27 mouse cellular contexts compared by ENCODE assay signal in the genomic region with DNA sequence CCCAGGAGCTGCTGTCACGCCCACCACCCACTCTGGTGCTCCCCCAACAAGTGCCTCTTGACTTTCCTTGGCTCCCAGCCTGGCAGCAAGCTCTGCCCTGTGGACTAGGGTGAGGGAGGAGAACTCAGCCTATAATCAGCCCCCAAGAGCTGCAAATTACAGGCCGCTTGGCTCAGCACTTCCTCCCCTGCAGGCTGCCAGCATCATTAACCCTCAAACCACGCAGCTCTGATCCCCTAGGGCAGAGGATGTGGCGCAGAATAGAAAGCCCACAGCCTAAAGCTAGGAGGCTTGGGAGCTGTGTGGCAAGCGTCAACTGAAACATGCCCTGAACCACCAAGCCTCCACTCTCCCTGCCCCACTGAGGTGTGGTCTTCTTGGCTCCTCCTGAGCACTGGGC. TPM values are rescaled to one million over a fixed set of nuclear protein-coding genes. Genes with fewer than 3 reads are reported as not detected.
DNase-seq lines count a peak whose midpoint lies in the region; ATAC-seq lines count a peak whose summit lies in the region.
"Had no signal": no experiment of that assay in that cellular context is flagged by ENCODE, and none has a peak within 500 bp of the region (broad histone marks: within the 10 kb centered on the region; RNA-seq: fewer than 3 reads in every experiment).

No protein-coding gene starts in this region.

- peaks cover 76% of the 10 kb centered on the region for H3K36me3 ChIP-seq in embryonic facial prominence, embryonic 14.5 days (ENCODE audit: control insufficient read depth, insufficient read depth, low read length)
- H3K36me3 ChIP-seq in embryonic facial prominence, embryonic 10.5 days (replicated peaks) = peaks cover 97% of the 10 kb centered on the region
- peaks cover 72% of the 10 kb centered on the region for H3K36me3 ChIP-seq in hindbrain, embryonic 13.5 days
- H3K36me3 ChIP-seq in hindbrain, embryonic 14.5 days (replicated peaks; ENCODE audit: control insufficient read depth, insufficient read depth) = peaks cover 69% of the 10 kb centered on the region
- peaks cover 78% of the 10 kb centered on the region for H3K36me3 ChIP-seq in embryonic facial prominence, embryonic 15.5 days

- no peak overlapping the region for H3K27ac ChIP-seq in embryonic facial prominence, embryonic 14.5 days (replicated peaks; ENCODE audit: low read depth, low read length)
- no peak overlapping the region for H3K27ac ChIP-seq in embryonic facial prominence, embryonic 10.5 days (replicated peaks)
- H3K27ac ChIP-seq in hindbrain, embryonic 13.5 days = no peak overlapping the region
- no peak overlapping the region for H3K27ac ChIP-seq in hindbrain, embryonic 14.5 days
- no peak overlapping the region for H3K27ac ChIP-seq in embryonic facial prominence, embryonic 15.5 days (replicated peaks)
- H3K27ac ChIP-seq: gastrocnemius, adult 2 months; heart, embryonic 10.5 days; hindbrain, embryonic 15.5 days; liver, embryonic 13.5 days; midbrain, embryonic 12.5 days; stomach, embryonic 15.5 days had no signal

- no peak overlapping the region for H3K4me3 ChIP-seq in embryonic facial prominence, embryonic 14.5 days (ENCODE audit: low read depth, low read length)
- H3K4me3 ChIP-seq in embryonic facial prominence, embryonic 10.5 days = no peak overlapping the region
- no peak overlapping the region for H3K4me3 ChIP-seq in hindbrain, embryonic 13.5 days
- H3K4me3 ChIP-seq in hindbrain, embryonic 14.5 days (replicated peaks; ENCODE audit: low read length) = no peak overlapping the region
- H3K4me3 ChIP-seq in embryonic facial prominence, embryonic 15.5 days (replicated peaks) = no peak overlapping the region
- H3K4me3 ChIP-seq: gastrocnemius, adult 2 months; heart, embryonic 10.5 days; hindbrain, embryonic 15.5 days; liver, embryonic 13.5 days; midbrain, embryonic 12.5 days; stomach, embryonic 15.5 days had no signal

- 70% methylated on average over 5 of the region's 5 CpGs for WGBS in embryonic facial prominence, embryonic 14.5 days
- 83% methylated on average over 5 of the region's 5 CpGs for WGBS in embryonic facial prominence, embryonic 10.5 days
- 78% methylated on average over 5 of the region's 5 CpGs for WGBS in hindbrain, embryonic 13.5 days
- WGBS in hindbrain, embryonic 14.5 days = 87% methylated on average over 5 of the region's 5 CpGs
- WGBS in embryonic facial prominence, embryonic 15.5 days = 52% methylated on average over 5 of the region's 5 CpGs

- ATAC-seq in embryonic facial prominence, embryonic 14.5 days (ENCODE audit: low read depth) = peak; percentile 28; the same call in 1 of the 2 replicates
- no peak for ATAC-seq in hindbrain, embryonic 13.5 days (ENCODE audit: low FRiP score)
- ATAC-seq in hindbrain, embryonic 14.5 days (ENCODE audit: low FRiP score) = no peak
- ATAC-seq in embryonic facial prominence, embryonic 15.5 days (ENCODE audit: insufficient number of reproducible peaks, low FRiP score, low TSS enrichment, low read depth) = 0 out of 2 replicates have a peak, but pooled peaks have one; percentile 21
- ATAC-seq: CD4-positive, CD25-positive, alpha-beta regulatory T cell, adult 4 months; intestine, embryonic 16.5 days had no signal

- DNase-seq in embryonic facial prominence, embryonic 14.5 days (ENCODE audit: low spot score) = peak; percentile 64
- DNase-seq in embryonic facial prominence, embryonic 10.5 days (ENCODE audit: low spot score) = no peak
- DNase-seq in hindbrain, embryonic 14.5 days (ENCODE audit: low spot score) = no peak
- peak; percentile 64 for DNase-seq in thymus, postnatal 14 days
- DNase-seq in cerebellum, adult 9-10 months = no peak
- DNase-seq in cerebellum, postnatal 36 days = no peak
- DNase-seq: adrenal gland, adult 2 months; cerebellum, adult 11-12 months; embryo, embryonic 11 days; gastrocnemius, adult 2 months; heart, postnatal 14 days; kidney, adult 9 months; kidney, postnatal 14 days; liver, embryonic 13.5 days; lung, adult 2 months; lung, postnatal 14 days; right cerebral cortex, postnatal 4 days had no signal

- H3K27me3 ChIP-seq in embryonic facial prominence, embryonic 14.5 days (replicated peaks; ENCODE audit: control insufficient read depth, insufficient read depth, low read length) = no peaks in the 10 kb centered on the region
- H3K27me3 ChIP-seq in embryonic facial prominence, embryonic 10.5 days (replicated peaks; ENCODE audit: low read depth, poor library complexity, severe bottlenecking) = no peaks in the 10 kb centered on the region
- H3K27me3 ChIP-seq in hindbrain, embryonic 13.5 days = no peaks in the 10 kb centered on the region
- H3K27me3 ChIP-seq in hindbrain, embryonic 14.5 days (ENCODE audit: control insufficient read depth, insufficient read depth, low read length) = no peaks in the 10 kb centered on the region
- H3K27me3 ChIP-seq in embryonic facial prominence, embryonic 15.5 days = no peaks in the 10 kb centered on the region
- H3K27me3 ChIP-seq: hindbrain, embryonic 15.5 days; liver, embryonic 13.5 days; midbrain, embryonic 12.5 days; stomach, embryonic 15.5 days had no signal

- no peak overlapping the region for H3K9ac ChIP-seq in embryonic facial prominence, embryonic 14.5 days (ENCODE audit: low read depth, low read length)
- H3K9ac ChIP-seq in hindbrain, embryonic 13.5 days = 0 out of 2 replicates have a peak overlapping the region, but pooled peaks have one; percentile 19
- no peak overlapping the region for H3K9ac ChIP-seq in hindbrain, embryonic 14.5 days
- no peak overlapping the region for H3K9ac ChIP-seq in embryonic facial prominence, embryonic 15.5 days
- H3K9ac ChIP-seq: hindbrain, embryonic 15.5 days; liver, embryonic 13.5 days; midbrain, embryonic 12.5 days; stomach, embryonic 15.5 days had no signal

- no peak overlapping the region for H3K4me2 ChIP-seq in embryonic facial prominence, embryonic 14.5 days (ENCODE audit: low read depth, low read length)
- no peak overlapping the region for H3K4me2 ChIP-seq in hindbrain, embryonic 13.5 days
- H3K4me2 ChIP-seq in hindbrain, embryonic 14.5 days (replicated peaks) = no peak overlapping the region
- H3K4me2 ChIP-seq in embryonic facial prominence, embryonic 15.5 days (replicated peaks) = no peak overlapping the region
- H3K4me2 ChIP-seq: hindbrain, embryonic 15.5 days; liver, embryonic 13.5 days; midbrain, embryonic 12.5 days; stomach, embryonic 15.5 days had no signal

- peaks cover 2% of the 10 kb centered on the region for H3K4me1 ChIP-seq in embryonic facial prominence, embryonic 14.5 days (ENCODE audit: control insufficient read depth, insufficient read depth, low read length)
- H3K4me1 ChIP-seq in embryonic facial prominence, embryonic 10.5 days = peaks cover 6% of the 10 kb centered on the region
- H3K4me1 ChIP-seq in hindbrain, embryonic 13.5 days (replicated peaks) = peaks cover 6% of the 10 kb centered on the region
- H3K4me1 ChIP-seq in hindbrain, embryonic 14.5 days (replicated peaks; ENCODE audit: control insufficient read depth, insufficient read depth, low read length) = no peaks in the 10 kb centered on the region; the same call in 1 of the 2 replicates
- H3K4me1 ChIP-seq in embryonic facial prominence, embryonic 15.5 days = peaks cover 16% of the 10 kb centered on the region
- H3K4me1 ChIP-seq: midbrain, embryonic 12.5 days had no signal

- no peaks in the 10 kb centered on the region for H3K9me3 ChIP-seq in embryonic facial prominence, embryonic 14.5 days (ENCODE audit: control insufficient read depth, low read length)
- H3K9me3 ChIP-seq in embryonic facial prominence, embryonic 10.5 days = no peaks in the 10 kb centered on the region
- no peaks in the 10 kb centered on the region for H3K9me3 ChIP-seq in hindbrain, embryonic 13.5 days
- H3K9me3 ChIP-seq in hindbrain, embryonic 14.5 days (ENCODE audit: control insufficient read depth, low read length) = no peaks in the 10 kb centered on the region
- H3K9me3 ChIP-seq in embryonic facial prominence, embryonic 15.5 days (replicated peaks) = no peaks in the 10 kb centered on the region
- H3K9me3 ChIP-seq: heart, embryonic 10.5 days; hindbrain, embryonic 15.5 days; liver, embryonic 13.5 days; midbrain, embryonic 12.5 days; stomach, embryonic 15.5 days had no signal

RNA-seq across cellular contexts. Expression of gene Nccrp1, which starts 18.4 kb away (rescaled TPM):
- polyA plus RNA-seq in embryonic facial prominence, embryonic 14.5 days (2014; fragmentation: Nextera tagmentation; extraction: Ambion mirVana) = 0.17 and 0.43 TPM in 2 replicates
- 0.10 TPM in 1 of 2 replicates, not detected in the other for polyA plus RNA-seq in embryonic facial prominence, embryonic 10.5 days (2016; fragmentation: Nextera tagmentation; extraction: Ambion mirVana)
- polyA plus RNA-seq in hindbrain, embryonic 13.5 days (2015; fragmentation: Nextera tagmentation; extraction: Ambion mirVana) = 0.13 TPM in 1 of 2 replicates, not detected in the other
- polyA plus RNA-seq in hindbrain, embryonic 14.5 days (2014; fragmentation: Nextera tagmentation; extraction: Ambion mirVana) = 0.12 and 0.13 TPM in 2 replicates
- 2.6 and 4.6 TPM in 2 replicates for polyA plus RNA-seq in embryonic facial prominence, embryonic 15.5 days (2015; fragmentation: Nextera tagmentation; extraction: Ambion mirVana)
- polyA plus RNA-seq: CD4-positive, CD25-positive, alpha-beta regulatory T cell, adult 4 months; heart, embryonic 10.5 days; limb, embryonic 14.5 days; liver, embryonic 13.5 days; midbrain, embryonic 12.5 days had no signal

RNA-seq across cellular contexts. Expression of gene Sycn, which starts 24.7 kb away (rescaled TPM):
- polyA plus RNA-seq in embryonic facial prominence, embryonic 14.5 days (2014; fragmentation: Nextera tagmentation; extraction: Ambion mirVana) = not detected in 2 replicates
- polyA plus RNA-seq in embryonic facial prominence, embryonic 10.5 days (2016; fragmentation: Nextera tagmentation; extraction: Ambion mirVana) = not detected in 2 replicates
- polyA plus RNA-seq in hindbrain, embryonic 13.5 days (2015; fragmentation: Nextera tagmentation; extraction: Ambion mirVana) = not detected in 2 replicates
- polyA plus RNA-seq in hindbrain, embryonic 14.5 days (2014; fragmentation: Nextera tagmentation; extraction: Ambion mirVana) = not detected in 2 replicates
- not detected in 2 replicates for polyA plus RNA-seq in embryonic facial prominence, embryonic 15.5 days (2015; fragmentation: Nextera tagmentation; extraction: Ambion mirVana)
- polyA plus RNA-seq: CD4-positive, CD25-positive, alpha-beta regulatory T cell, adult 4 months; heart, embryonic 10.5 days; hindbrain, embryonic 15.5 days; liver, embryonic 13.5 days; lung, adult 2 months; midbrain, embryonic 12.5 days; neural tube, embryonic 11.5 days had no signal

RNA-seq across cellular contexts. Expression of gene Samd4b, which starts 32.5 kb away (rescaled TPM):
- polyA plus RNA-seq in embryonic facial prominence, embryonic 14.5 days (2014; fragmentation: Nextera tagmentation; extraction: Ambion mirVana) = 31.5 and 33.8 TPM in 2 replicates
- polyA plus RNA-seq in embryonic facial prominence, embryonic 10.5 days (2016; fragmentation: Nextera tagmentation; extraction: Ambion mirVana) = 36.0 and 38.9 TPM in 2 replicates
- polyA plus RNA-seq in hindbrain, embryonic 13.5 days (2015; fragmentation: Nextera tagmentation; extraction: Ambion mirVana) = 20.7 and 21.6 TPM in 2 replicates
- polyA plus RNA-seq in hindbrain, embryonic 14.5 days (2014; fragmentation: Nextera tagmentation; extraction: Ambion mirVana) = 26.8 and 27.6 TPM in 2 replicates
- polyA plus RNA-seq in embryonic facial prominence, embryonic 15.5 days (2015; fragmentation: Nextera tagmentation; extraction: Ambion mirVana) = 32.8 and 34.1 TPM in 2 replicates

RNA-seq across cellular contexts. Expression of gene Pak4, which starts 32.6 kb away (rescaled TPM):
- polyA plus RNA-seq in embryonic facial prominence, embryonic 14.5 days (2014; fragmentation: Nextera tagmentation; extraction: Ambion mirVana) = 20.7 and 23.5 TPM in 2 replicates
- polyA plus RNA-seq in embryonic facial prominence, embryonic 10.5 days (2016; fragmentation: Nextera tagmentation; extraction: Ambion mirVana) = 70.1 and 75.8 TPM in 2 replicates
- 21.5 and 22.1 TPM in 2 replicates for polyA plus RNA-seq in hindbrain, embryonic 13.5 days (2015; fragmentation: Nextera tagmentation; extraction: Ambion mirVana)
- polyA plus RNA-seq in hindbrain, embryonic 14.5 days (2014; fragmentation: Nextera tagmentation; extraction: Ambion mirVana) = 13.2 and 14.2 TPM in 2 replicates
- 37.4 and 39.3 TPM in 2 replicates for polyA plus RNA-seq in embryonic facial prominence, embryonic 15.5 days (2015; fragmentation: Nextera tagmentation; extraction: Ambion mirVana)

RNA-seq across cellular contexts. Expression of gene Ifnl3, which starts 42.8 kb away (rescaled TPM):
- not detected in 2 replicates for polyA plus RNA-seq in embryonic facial prominence, embryonic 14.5 days (2014; fragmentation: Nextera tagmentation; extraction: Ambion mirVana)
- polyA plus RNA-seq in embryonic facial prominence, embryonic 10.5 days (2016; fragmentation: Nextera tagmentation; extraction: Ambion mirVana) = not detected in 2 replicates
- not detected in 2 replicates for polyA plus RNA-seq in hindbrain, embryonic 13.5 days (2015; fragmentation: Nextera tagmentation; extraction: Ambion mirVana)
- not detected in 2 replicates for polyA plus RNA-seq in hindbrain, embryonic 14.5 days (2014; fragmentation: Nextera tagmentation; extraction: Ambion mirVana)
- not detected in 2 replicates for polyA plus RNA-seq in embryonic facial prominence, embryonic 15.5 days (2015; fragmentation: Nextera tagmentation; extraction: Ambion mirVana)
- polyA plus RNA-seq: CD4-positive, CD25-positive, alpha-beta regulatory T cell, adult 4 months; heart, embryonic 10.5 days; hindbrain, embryonic 15.5 days; intestine, embryonic 16.5 days; limb, embryonic 14.5 days; liver, embryonic 13.5 days; lung, adult 2 months; midbrain, embryonic 12.5 days; neural tube, embryonic 11.5 days; stomach, embryonic 15.5 days had no signal

Comparison
In these comparisons a context has a peak if more than half of its experiments do, and no peak if none do; other contexts are left out.
1. DNase-seq: peak in embryonic facial prominence, embryonic 14.5 days (single experiment) and thymus, postnatal 14 days (single experiment); none in embryonic facial prominence, embryonic 10.5 days (single experiment), hindbrain, embryonic 14.5 days (single experiment), cerebellum, adult 9-10 months (single experiment) and cerebellum, postnatal 36 days (0 of 2).
2. ATAC-seq: peak in embryonic facial prominence, embryonic 14.5 days (single experiment) and embryonic facial prominence, embryonic 15.5 days (single experiment); none in hindbrain, embryonic 13.5 days (single experiment) and hindbrain, embryonic 14.5 days (single experiment).